Mouse (Mus musculus) gonadal fat pad, adult 2 months (tissue): Measurements from ENCODE around the gene Sdr16c6. TPM values are rescaled to one million over a fixed set of nuclear protein-coding genes. Genes with fewer than 3 reads are reported as not detected.

Experiments used
- DNase-seq: peaks from one replicate; pipeline ENCODE4 v3.0.0-alpha.2; 2012; ENCODE audit warnings: low read depth
- polyA plus RNA-seq: library from polyadenylated mRNA; depleted of rRNA; stranded (reverse); fragments of >200 nt; gene quantifications from 2 replicates; pipeline ENCODE4 v1.2.3, GENCODE M21; 2012; rRNA removed

Gene Sdr16c6
- not detected in 2 replicates for polyA plus RNA-seq

- no peak for DNase-seq
These were observed at the start of gene Sdr16c6 for GRCm38 (mm10) chr4:4077372-4077771. Gene Sdr16c6 (minus strand): TSS chr4:4077522.

- DNase-seq = no peak
These were observed 2.9 kb upstream of the Sdr16c6 start for GRCm38 (mm10) chr4:4080180-4080579.

- DNase-seq = no peak
These were observed 1.8 kb upstream of the Sdr16c6 start for GRCm38 (mm10) chr4:4079132-4079531.

- peak; percentile 98 for DNase-seq
These were observed 1.3 kb downstream of the Sdr16c6 start for GRCm38 (mm10) chr4:4076001-4076400.

Other genes with a start within 250 kb of the Sdr16c6 start
- gene Gm11808, start 103.9 kb downstream of the Sdr16c6 start, polyA plus RNA-seq = 1,936 and 2,589 TPM in 2 replicates